Mouse (Mus musculus): ENCODE results near the gene Cyba.

Gene Cyba

GRCm38 (mm10) chr8:122432443-122433268, at the start of gene Cyba:
Gene Cyba (minus strand): TSS chr8:122432930.
- DNase-seq, result peak; percentile 93

- DNase-seq, result no peak
Measured at GRCm38 (mm10) chr8:122482448-122482847, 49.7 kb upstream of the Cyba start.

GRCm38 (mm10) chr8:122475580-122476320, 43.0 kb upstream of the Cyba start, which contains the start of the genes Rnf166 and Ctu2:
Gene Rnf166 (minus strand): TSS chr8:122476064.
Gene Ctu2 (plus strand): TSS chr8:122476143.
- peak; percentile 88 for DNase-seq

GRCm38 (mm10) chr8:122474951-122475560, 42.3 kb upstream of the Cyba start:
- peak; percentile 38 for DNase-seq

GRCm38 (mm10) chr8:122473911-122474421, 41.2 kb upstream of the Cyba start:
- peak; percentile 66 for DNase-seq

GRCm38 (mm10) chr8:122470691-122471090, 38.0 kb upstream of the Cyba start:
- no peak for DNase-seq

GRCm38 (mm10) chr8:122469965-122470364, 37.2 kb upstream of the Cyba start:
- no peak for DNase-seq

- no peak for DNase-seq
Measured at GRCm38 (mm10) chr8:122469407-122469806, 36.7 kb upstream of the Cyba start.

GRCm38 (mm10) chr8:122467816-122468215, 35.1 kb upstream of the Cyba start:
- no peak for DNase-seq

GRCm38 (mm10) chr8:122464985-122465384, 32.3 kb upstream of the Cyba start:
- DNase-seq, result no peak

- peak; percentile 75 for DNase-seq
Measured at GRCm38 (mm10) chr8:122463651-122464640, 31.2 kb upstream of the Cyba start.

GRCm38 (mm10) chr8:122462510-122462909, 29.8 kb upstream of the Cyba start:
- no peak for DNase-seq

GRCm38 (mm10) chr8:122461473-122462148, 28.9 kb upstream of the Cyba start:
- DNase-seq, result no peak

GRCm38 (mm10) chr8:122460524-122461472, 28.1 kb upstream of the Cyba start, which contains the start of gene Snai3:
Gene Snai3 (minus strand): TSS chr8:122460733.
- DNase-seq, result peak; percentile 81

- DNase-seq, result no peak
Measured at GRCm38 (mm10) chr8:122459990-122460389, 27.3 kb upstream of the Cyba start.

GRCm38 (mm10) chr8:122459218-122459900, 26.6 kb upstream of the Cyba start:
- DNase-seq, result no peak

GRCm38 (mm10) chr8:122457171-122457570, 24.4 kb upstream of the Cyba start:
- DNase-seq, result no peak

- peak; percentile 56 for DNase-seq
Measured at GRCm38 (mm10) chr8:122454409-122454808, 21.7 kb upstream of the Cyba start.

- DNase-seq, result no peak
Measured at GRCm38 (mm10) chr8:122452154-122452553, 19.4 kb upstream of the Cyba start.

Measured in lung, postnatal 36 days (tissue).